Mouse (Mus musculus): Measurements from ENCODE around the gene Prom1.
"Not testable (repeated sequence)": the region's sequence is repeated elsewhere in the genome, so short reads cannot be mapped to it uniquely, and the experiment has no call there.

Prom1 gene

GRCm38 (mm10) chr5:44101231-44102110 lies at the start of gene Prom1:
TSS of gene Prom1 (minus strand) at chr5:44102032.
- no peak for DNase-seq (ENCODE audit: low read depth, low spot score)

- no peak for DNase-seq (ENCODE audit: low read depth, low spot score)
Observed at GRCm38 (mm10) chr5:44147732-44148131, 45.9 kb upstream of the Prom1 start.

GRCm38 (mm10) chr5:44146437-44147332 lies 44.9 kb upstream of the Prom1 start:
- DNase-seq (ENCODE audit: low read depth, low spot score) = no peak

GRCm38 (mm10) chr5:44143467-44144235 lies 41.8 kb upstream of the Prom1 start:
- DNase-seq (ENCODE audit: low read depth, low spot score) = no peak

- DNase-seq (ENCODE audit: low read depth, low spot score) = no peak
Observed at GRCm38 (mm10) chr5:44127487-44127886, 25.7 kb upstream of the Prom1 start.

- DNase-seq (ENCODE audit: low read depth, low spot score) = not testable (repeated sequence)
Observed at GRCm38 (mm10) chr5:44126574-44126973, 24.7 kb upstream of the Prom1 start.

- DNase-seq (ENCODE audit: low read depth, low spot score) = no peak
Observed at GRCm38 (mm10) chr5:44121390-44121789, 19.6 kb upstream of the Prom1 start.

- DNase-seq (ENCODE audit: low read depth, low spot score) = no peak
Observed at GRCm38 (mm10) chr5:44113138-44113537, 11.3 kb upstream of the Prom1 start.

- no peak for DNase-seq (ENCODE audit: low read depth, low spot score)
Observed at GRCm38 (mm10) chr5:44109121-44109520, 7.3 kb upstream of the Prom1 start.

GRCm38 (mm10) chr5:44108125-44108524 lies 6.3 kb upstream of the Prom1 start:
- DNase-seq (ENCODE audit: low read depth, low spot score) = no peak

GRCm38 (mm10) chr5:44105192-44105591 lies 3.4 kb upstream of the Prom1 start:
- DNase-seq (ENCODE audit: low read depth, low spot score) = no peak

- no peak for DNase-seq (ENCODE audit: low read depth, low spot score)
Observed at GRCm38 (mm10) chr5:44104686-44105085, 2.9 kb upstream of the Prom1 start.

- DNase-seq (ENCODE audit: low read depth, low spot score) = peak; percentile 14
Observed at GRCm38 (mm10) chr5:44104120-44104519, 2.3 kb upstream of the Prom1 start.

- DNase-seq (ENCODE audit: low read depth, low spot score) = no peak
Observed at GRCm38 (mm10) chr5:44103121-44103520, 1.3 kb upstream of the Prom1 start.

- DNase-seq (ENCODE audit: low read depth, low spot score) = no peak
Observed at GRCm38 (mm10) chr5:44100544-44101230, 1.1 kb downstream of the Prom1 start.

- DNase-seq (ENCODE audit: low read depth, low spot score) = no peak
Observed at GRCm38 (mm10) chr5:44100187-44100543, 1.7 kb downstream of the Prom1 start.

GRCm38 (mm10) chr5:44096996-44097395 lies 4.8 kb downstream of the Prom1 start:
- DNase-seq (ENCODE audit: low read depth, low spot score) = no peak

- no peak for DNase-seq (ENCODE audit: low read depth, low spot score)
Observed at GRCm38 (mm10) chr5:44096106-44096505, 5.7 kb downstream of the Prom1 start.

- no peak for DNase-seq (ENCODE audit: low read depth, low spot score)
Observed at GRCm38 (mm10) chr5:44095697-44096096, 6.1 kb downstream of the Prom1 start.

- no peak for DNase-seq (ENCODE audit: low read depth, low spot score)
Observed at GRCm38 (mm10) chr5:44087034-44087433, 14.8 kb downstream of the Prom1 start.

GRCm38 (mm10) chr5:44085871-44086270 lies 16.0 kb downstream of the Prom1 start:
- DNase-seq (ENCODE audit: low read depth, low spot score) = no peak
